Mouse (Mus musculus): Measurements from ENCODE around the gene Cbx7. TPM values are rescaled to one million over a fixed set of nuclear protein-coding genes. Genes with fewer than 3 reads are reported as not detected.

Cbx7 gene
- total RNA-seq, 1 experiment: 171 TPM

GRCm38 (mm10) chr15:79901399-79901798 is 69.5 kb downstream of the Cbx7 start:
- peaks cover 11 to 26% of the 10 kb centered on the region in 2 experiments for H3K4me1 ChIP-seq (ENCODE audit: control insufficient read depth in 2 of 2, insufficient read depth in 2 of 2, low read length in 2 of 2, poor library complexity in 1 of 2)

DNA sequence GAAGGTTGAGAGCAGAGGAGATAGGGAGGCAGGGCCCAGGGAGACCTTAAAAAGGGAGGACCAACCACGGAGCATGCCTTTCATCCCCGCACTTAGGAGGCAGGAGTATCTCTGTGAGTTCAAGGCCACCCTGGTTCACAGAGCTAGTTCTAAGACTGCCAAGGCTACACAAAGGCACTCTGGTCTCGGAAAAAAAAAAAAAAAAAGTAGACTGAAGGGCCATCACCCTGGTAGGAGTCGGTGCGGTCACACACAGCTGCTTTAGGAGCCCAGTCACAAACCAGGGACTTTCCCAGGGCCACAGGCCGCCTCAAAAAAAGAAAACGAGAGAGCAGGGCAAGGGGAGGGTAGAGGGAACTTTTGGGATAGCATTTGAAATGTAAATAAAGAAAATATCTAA is 70.2 kb downstream of the Cbx7 start:
- Histone ChIP-seq H3K27ac (ENCODE audit: insufficient read depth, low read depth, low read length, poor library complexity, severe bottlenecking) (peak overlapping the region; percentile 37; the same call in 1 of the 2 replicates), H3K4me1 (ENCODE audit: control insufficient read depth in 2 of 2, insufficient read depth in 2 of 2, low read length in 2 of 2, poor library complexity in 1 of 2) (peaks cover 5 to 20% of the 10 kb centered on the region in 2 experiments), H3K36me3 (ENCODE audit: control insufficient read depth, insufficient read depth, low read length, poor library complexity, severe bottlenecking) (peaks cover 30% of the 10 kb centered on the region), H3K9me3 (ENCODE audit: control insufficient read depth, insufficient read depth, low read depth, low read length) (no peaks in the 10 kb centered on the region), H3K4me3 (ENCODE audit: insufficient read depth in 1 of 2, low read depth in 1 of 2, low read length in 2 of 2, poor library complexity in 1 of 2, severe bottlenecking in 1 of 2) (no peak overlapping the region), H3K9ac (ENCODE audit: insufficient read depth, low read depth, low read length, poor library complexity, severe bottlenecking) (peak overlapping the region; percentile 8; the same call in 1 of the 2 replicates)
- DNase-seq (ENCODE audit: low read depth, low spot score): no peak
- in situ Hi-C loops (cut with MboI; ENCODE audit: low sequenced_read_pairs in 2 of 2, unreplicated experiment in 2 of 2): no loop called here
- TF ChIP-seq ZC3H11A (IDR thresholded peaks at IDR 0.05; ENCODE audit: borderline replicate concordance, low read depth, low read length) (no peak), CHD2 (IDR thresholded peaks at IDR 0.05; ENCODE audit: low read depth, low read length) (no peak), ZNF384 (IDR thresholded peaks at IDR 0.05; ENCODE audit: low read depth, low read length) (0 out of 2 replicates have a peak, but pooled peaks have one; percentile 36), MAFK (IDR thresholded peaks at IDR 0.05; ENCODE audit: insufficient read depth, low read depth, low read length) (no peak), HCFC1 (IDR thresholded peaks at IDR 0.05; ENCODE audit: borderline replicate concordance, insufficient read depth, low read length) (no peak)

More at GRCm38 (mm10) chr15:79901399-79901798, 69.5 kb downstream of the Cbx7 start:
- Histone ChIP-seq H3K27ac (ENCODE audit: insufficient read depth, low read depth, low read length, poor library complexity, severe bottlenecking) (peak overlapping the region; percentile 66; the same call in 1 of the 2 replicates), H3K36me3 (ENCODE audit: control insufficient read depth, insufficient read depth, low read length, poor library complexity, severe bottlenecking) (peaks cover 34% of the 10 kb centered on the region), H3K4me3 (ENCODE audit: insufficient read depth in 1 of 2, low read depth in 1 of 2, low read length in 2 of 2, poor library complexity in 1 of 2, severe bottlenecking in 1 of 2) (no peak overlapping the region), H3K9me3 (ENCODE audit: control insufficient read depth, insufficient read depth, low read depth, low read length) (no peaks in the 10 kb centered on the region), H3K9ac (ENCODE audit: insufficient read depth, low read depth, low read length, poor library complexity, severe bottlenecking) (no peak overlapping the region)
- DNase-seq (ENCODE audit: low read depth, low spot score): no peak
- no peak for TF ChIP-seq MAFK (IDR thresholded peaks at IDR 0.05; ENCODE audit: insufficient read depth, low read depth, low read length)
- TF ChIP-seq ZC3H11A (IDR thresholded peaks at IDR 0.05; ENCODE audit: borderline replicate concordance, low read depth, low read length): no peak
- TF ChIP-seq CHD2 (IDR thresholded peaks at IDR 0.05; ENCODE audit: low read depth, low read length): no peak
- no peak for TF ChIP-seq ZNF384 (IDR thresholded peaks at IDR 0.05; ENCODE audit: low read depth, low read length)
- TF ChIP-seq HCFC1 (IDR thresholded peaks at IDR 0.05; ENCODE audit: borderline replicate concordance, insufficient read depth, low read length): no peak
- in situ Hi-C loops (cut with MboI; ENCODE audit: low sequenced_read_pairs in 2 of 2, unreplicated experiment in 2 of 2): no loop called here

DNA sequence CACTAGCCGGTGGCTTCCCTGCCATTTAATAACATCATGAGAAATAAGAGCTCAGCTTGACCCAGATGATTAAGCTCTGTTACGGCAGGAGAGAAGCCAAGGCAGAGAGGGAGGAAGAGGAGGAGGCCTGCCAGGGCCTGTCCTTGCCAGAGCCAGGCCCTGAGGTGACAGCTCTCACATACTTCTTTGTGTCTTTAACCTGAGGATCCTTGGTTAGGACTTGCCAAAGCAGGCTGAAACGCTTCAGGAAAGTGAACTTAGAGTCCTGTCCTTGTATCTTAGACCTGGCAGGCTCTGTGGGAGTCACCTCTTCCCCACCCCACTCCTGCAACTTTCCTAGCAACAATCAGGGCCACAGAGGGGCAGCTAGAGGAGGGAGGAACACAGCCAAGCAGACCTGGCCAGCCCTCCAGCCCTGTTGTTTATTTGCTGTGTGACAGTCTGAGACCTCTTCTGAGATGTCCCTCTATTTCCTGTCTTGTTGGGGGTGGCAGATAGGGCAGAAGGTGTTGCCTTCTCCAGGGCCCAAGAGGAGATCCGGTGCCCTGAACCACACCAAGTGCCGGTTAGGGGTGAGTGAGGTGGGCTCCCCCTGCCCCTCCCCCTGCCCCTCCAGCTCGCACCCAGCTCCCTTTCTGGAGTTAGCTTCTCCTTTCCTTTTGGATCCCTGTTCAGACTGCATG is 71.0 kb downstream of the Cbx7 start:
- H3K9me3 ChIP-seq (ENCODE audit: control insufficient read depth, insufficient read depth, low read depth, low read length): no peaks in the 10 kb centered on the region
- H3K9ac ChIP-seq (ENCODE audit: insufficient read depth, low read depth, low read length, poor library complexity, severe bottlenecking): no peak overlapping the region
- TF ChIP-seq ZNF384 (IDR thresholded peaks at IDR 0.05; ENCODE audit: low read depth, low read length) (no peak), HCFC1 (IDR thresholded peaks at IDR 0.05; ENCODE audit: borderline replicate concordance, insufficient read depth, low read length) (no peak), ZC3H11A (IDR thresholded peaks at IDR 0.05; ENCODE audit: borderline replicate concordance, low read depth, low read length) (no peak), CHD2 (IDR thresholded peaks at IDR 0.05; ENCODE audit: low read depth, low read length) (no peak)
- H3K4me1 ChIP-seq (ENCODE audit: control insufficient read depth in 2 of 2, insufficient read depth in 2 of 2, low read length in 2 of 2, poor library complexity in 1 of 2): peaks cover 3 to 17% of the 10 kb centered on the region in 2 experiments; a peak in 3 of 4 replicates
- in situ Hi-C loops (cut with MboI; ENCODE audit: low sequenced_read_pairs in 2 of 2, unreplicated experiment in 2 of 2): no loop called here
- H3K4me3 ChIP-seq (ENCODE audit: insufficient read depth in 1 of 2, low read depth in 1 of 2, low read length in 2 of 2, poor library complexity in 1 of 2, severe bottlenecking in 1 of 2): no peak overlapping the region
- peaks cover 28% of the 10 kb centered on the region for H3K36me3 ChIP-seq (ENCODE audit: control insufficient read depth, insufficient read depth, low read length, poor library complexity, severe bottlenecking)
- no peak for DNase-seq (ENCODE audit: low read depth, low spot score)
- H3K27ac ChIP-seq (ENCODE audit: insufficient read depth, low read depth, low read length, poor library complexity, severe bottlenecking): peak overlapping the region; percentile 37

- Histone ChIP-seq H3K9ac (ENCODE audit: insufficient read depth, low read depth, low read length, poor library complexity, severe bottlenecking) (no peak overlapping the region), H3K36me3 (ENCODE audit: control insufficient read depth, insufficient read depth, low read length, poor library complexity, severe bottlenecking) (peaks cover 28% of the 10 kb centered on the region), H3K4me3 (ENCODE audit: insufficient read depth in 1 of 2, low read depth in 1 of 2, low read length in 2 of 2, poor library complexity in 1 of 2, severe bottlenecking in 1 of 2) (no peak overlapping the region), H3K4me1 (ENCODE audit: control insufficient read depth in 2 of 2, insufficient read depth in 2 of 2, low read length in 2 of 2, poor library complexity in 1 of 2) (peaks cover 5 to 14% of the 10 kb centered on the region in 2 experiments; a peak in 3 of 4 replicates), H3K27ac (ENCODE audit: insufficient read depth, low read depth, low read length, poor library complexity, severe bottlenecking) (no peak overlapping the region), H3K9me3 (ENCODE audit: control insufficient read depth, insufficient read depth, low read depth, low read length) (no peaks in the 10 kb centered on the region)
- no peak for DNase-seq (ENCODE audit: low read depth, low spot score)
- in situ Hi-C loops (cut with MboI; ENCODE audit: low sequenced_read_pairs in 2 of 2, unreplicated experiment in 2 of 2): no loop called here
- TF ChIP-seq ZC3H11A (IDR thresholded peaks at IDR 0.05; ENCODE audit: borderline replicate concordance, low read depth, low read length) (no peak), ZNF384 (IDR thresholded peaks at IDR 0.05; ENCODE audit: low read depth, low read length) (no peak), MAFK (IDR thresholded peaks at IDR 0.05; ENCODE audit: insufficient read depth, low read depth, low read length) (no peak), CHD2 (IDR thresholded peaks at IDR 0.05; ENCODE audit: low read depth, low read length) (no peak), HCFC1 (IDR thresholded peaks at IDR 0.05; ENCODE audit: borderline replicate concordance, insufficient read depth, low read length) (no peak)
Measured at GRCm38 (mm10) chr15:79898988-79899387, 71.9 kb downstream of the Cbx7 start.
